Mouse (Mus musculus): ENCODE measurements around the gene Dync2h1.
"Not testable (repeated sequence)": the region's sequence is repeated elsewhere in the genome, so short reads cannot be mapped to it uniquely, and the experiment has no call there.

Dync2h1 gene

DNA sequence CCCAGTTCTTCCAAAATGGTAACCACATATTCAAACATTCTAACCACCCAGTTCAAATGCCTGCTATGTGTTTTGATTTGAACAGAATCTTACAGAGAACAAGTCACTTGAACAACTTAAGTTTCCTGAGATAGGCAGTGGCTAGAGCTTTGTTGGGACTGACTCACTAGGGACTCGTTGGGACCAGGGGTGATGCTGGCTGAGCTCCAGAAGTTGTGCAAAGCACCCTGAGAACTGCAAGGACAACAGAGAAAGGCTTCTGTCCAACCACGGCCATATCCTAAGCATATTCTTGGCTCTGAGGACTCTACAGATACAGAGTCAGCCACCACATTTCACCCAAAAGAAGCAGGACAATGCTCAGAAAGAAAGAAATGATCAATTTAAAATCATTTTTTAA lies 215.1 kb downstream of the Dync2h1 start:
- Histone ChIP-seq H3K27me3 (ENCODE audit: control insufficient read depth, insufficient read depth, low read length, poor library complexity, severe bottlenecking) (no peaks in the 10 kb centered on the region), H3K36me3 (ENCODE audit: control insufficient read depth, insufficient read depth, low read length, poor library complexity, severe bottlenecking) (no peaks in the 10 kb centered on the region)
- no peak for DNase-seq (ENCODE audit: low read depth, low spot score)

DNA sequence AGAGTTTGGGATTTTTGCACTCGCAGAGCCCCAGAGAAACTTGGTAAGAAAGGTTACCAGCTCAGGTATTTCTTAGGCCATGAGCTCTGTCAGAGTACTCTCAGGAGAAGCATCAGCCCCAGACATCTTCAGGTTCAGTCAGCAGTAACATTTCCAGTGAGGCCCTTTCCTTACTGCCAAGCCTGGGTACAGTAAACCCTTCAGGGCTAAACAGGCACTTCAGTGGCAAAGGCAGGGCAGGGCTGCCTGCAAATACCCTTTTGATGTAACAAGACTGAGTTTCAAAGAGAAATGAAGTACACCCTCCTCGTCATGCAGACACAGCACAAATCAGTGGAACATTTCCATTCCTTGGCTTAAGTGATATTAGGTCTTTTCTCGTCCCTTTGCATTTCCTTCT lies 219.2 kb downstream of the Dync2h1 start:
- no peak for DNase-seq (ENCODE audit: low read depth, low spot score)
- H3K36me3 ChIP-seq (ENCODE audit: control insufficient read depth, insufficient read depth, low read length, poor library complexity, severe bottlenecking), result no peaks in the 10 kb centered on the region
- no peaks in the 10 kb centered on the region for H3K27me3 ChIP-seq (ENCODE audit: control insufficient read depth, insufficient read depth, low read length, poor library complexity, severe bottlenecking)

DNA sequence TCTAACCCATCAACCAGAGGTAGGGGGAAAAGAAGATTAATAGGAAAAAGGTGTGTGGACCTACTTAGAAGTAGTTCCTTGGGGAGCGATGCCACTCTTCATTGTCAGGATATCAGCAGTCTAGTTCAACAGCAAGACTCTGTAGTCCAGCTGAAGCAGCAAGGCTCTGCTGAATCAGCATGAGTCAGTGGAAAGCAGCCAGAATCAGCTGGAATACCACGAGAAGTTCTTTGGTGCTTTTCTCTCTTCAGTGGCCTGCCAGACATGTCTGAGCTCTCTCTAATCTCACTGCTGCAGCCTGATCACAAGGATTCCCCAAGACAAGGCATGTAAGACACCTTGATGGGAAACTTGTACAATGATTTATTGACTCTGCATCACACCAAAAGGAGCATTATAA lies 225.9 kb downstream of the Dync2h1 start:
- H3K36me3 ChIP-seq (ENCODE audit: control insufficient read depth, insufficient read depth, low read length, poor library complexity, severe bottlenecking), result no peaks in the 10 kb centered on the region
- DNase-seq (ENCODE audit: low read depth, low spot score), result no peak
- no peaks in the 10 kb centered on the region for H3K27me3 ChIP-seq (ENCODE audit: control insufficient read depth, insufficient read depth, low read length, poor library complexity, severe bottlenecking)

DNA sequence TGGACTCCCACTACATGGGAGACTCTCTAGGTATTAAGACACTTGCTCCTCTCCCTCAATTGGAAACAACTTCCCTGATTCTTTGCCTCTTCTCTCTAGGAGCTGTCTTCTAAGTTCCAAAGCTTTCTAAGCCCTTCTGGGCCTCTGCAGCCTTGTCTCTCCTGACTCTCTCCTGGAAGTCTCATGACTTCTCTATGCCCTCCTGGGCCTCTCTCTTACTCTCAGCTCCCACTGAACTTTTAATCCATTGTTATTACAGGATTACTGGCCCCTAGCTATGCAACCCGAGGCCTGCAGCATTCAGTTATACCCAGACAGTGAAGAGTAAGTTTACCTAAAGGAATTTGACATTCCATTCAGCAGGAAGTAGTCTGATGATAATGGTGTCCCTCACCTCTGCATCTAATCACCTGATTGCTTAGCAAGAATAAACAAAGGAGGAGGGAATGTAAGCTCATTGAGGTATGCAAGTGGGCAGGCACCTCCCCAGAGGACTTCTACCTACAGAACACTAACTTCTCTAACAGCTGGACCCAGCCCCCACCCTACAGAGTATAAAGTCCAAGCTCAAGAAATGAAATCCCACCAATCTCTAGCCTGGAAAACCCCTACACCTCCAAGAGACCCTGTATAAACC lies 256.7 kb downstream of the Dync2h1 start:
- H3K27me3 ChIP-seq (ENCODE audit: control insufficient read depth, insufficient read depth, low read length, poor library complexity, severe bottlenecking), result no peaks in the 10 kb centered on the region
- no peaks in the 10 kb centered on the region for H3K36me3 ChIP-seq (ENCODE audit: control insufficient read depth, insufficient read depth, low read length, poor library complexity, severe bottlenecking)
- DNase-seq (ENCODE audit: low read depth, low spot score), result no peak

DNA sequence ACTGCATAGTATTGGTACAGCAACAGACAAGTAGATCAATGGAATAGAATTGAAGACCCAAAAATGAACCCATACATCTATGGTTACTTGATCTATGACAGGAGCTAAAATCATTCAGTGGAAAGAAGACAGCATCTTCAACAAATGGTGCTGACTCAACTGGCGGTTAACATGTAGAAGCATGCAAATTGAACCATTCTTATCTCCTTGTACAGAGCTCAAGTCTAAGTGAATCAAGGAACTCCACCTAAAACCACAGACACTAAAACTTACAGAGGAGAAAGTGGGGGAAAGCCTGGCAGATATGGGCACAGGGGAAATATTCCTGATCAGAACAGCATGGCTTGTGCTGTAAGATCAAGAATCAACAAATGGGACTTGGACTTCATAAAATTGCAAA lies 270.8 kb downstream of the Dync2h1 start:
- H3K36me3 ChIP-seq (ENCODE audit: control insufficient read depth, insufficient read depth, low read length, poor library complexity, severe bottlenecking), result no peaks in the 10 kb centered on the region
- H3K27me3 ChIP-seq (ENCODE audit: control insufficient read depth, insufficient read depth, low read length, poor library complexity, severe bottlenecking), result no peaks in the 10 kb centered on the region
- no peak for DNase-seq (ENCODE audit: low read depth, low spot score)

DNA sequence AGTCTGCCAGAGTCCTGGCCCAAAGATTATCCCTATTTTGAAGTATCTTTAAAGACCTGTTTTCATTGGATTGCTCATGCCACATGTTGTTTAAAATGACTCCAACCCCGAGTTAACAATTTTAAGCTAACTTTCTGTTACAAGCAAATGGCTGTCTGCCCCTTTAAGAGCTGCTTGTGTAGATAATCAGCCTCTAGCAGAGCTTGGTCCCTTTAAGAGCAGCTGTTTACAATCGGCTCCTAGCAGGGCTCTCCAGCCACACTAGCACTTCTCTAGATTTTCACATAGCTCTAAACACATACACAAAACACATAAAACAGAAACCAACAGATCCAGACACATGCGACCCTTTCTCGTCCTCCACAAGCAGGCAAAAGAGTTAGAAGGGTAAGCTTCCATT lies 273.7 kb downstream of the Dync2h1 start:
- H3K27me3 ChIP-seq (ENCODE audit: control insufficient read depth, insufficient read depth, low read length, poor library complexity, severe bottlenecking); H3K36me3 ChIP-seq (ENCODE audit: control insufficient read depth, insufficient read depth, low read length, poor library complexity, severe bottlenecking); DNase-seq (ENCODE audit: low read depth, low spot score): not testable (repeated sequence)

DNA sequence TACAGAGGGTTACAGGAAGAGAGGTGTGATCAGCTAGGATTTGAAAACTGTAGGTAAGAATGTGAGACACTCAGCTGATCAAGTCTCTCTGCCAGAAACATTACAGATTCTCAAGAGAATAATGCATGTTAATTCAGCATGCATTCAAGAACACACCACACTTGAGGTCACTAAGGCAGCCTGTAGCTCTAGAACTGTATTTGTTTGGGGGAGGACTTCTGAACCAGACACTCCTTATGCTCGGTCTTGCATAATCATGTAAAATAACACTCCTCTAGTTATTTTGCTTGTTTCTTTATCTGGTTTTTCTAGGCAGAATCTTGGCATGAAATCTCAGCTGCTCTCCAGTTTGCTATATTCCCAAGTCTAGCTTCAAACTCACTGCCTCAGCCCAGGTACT lies 282.6 kb downstream of the Dync2h1 start:
- H3K27me3 ChIP-seq (ENCODE audit: control insufficient read depth, insufficient read depth, low read length, poor library complexity, severe bottlenecking), result no peaks in the 10 kb centered on the region
- H3K36me3 ChIP-seq (ENCODE audit: control insufficient read depth, insufficient read depth, low read length, poor library complexity, severe bottlenecking), result no peaks in the 10 kb centered on the region
- DNase-seq (ENCODE audit: low read depth, low spot score), result no peak

DNA sequence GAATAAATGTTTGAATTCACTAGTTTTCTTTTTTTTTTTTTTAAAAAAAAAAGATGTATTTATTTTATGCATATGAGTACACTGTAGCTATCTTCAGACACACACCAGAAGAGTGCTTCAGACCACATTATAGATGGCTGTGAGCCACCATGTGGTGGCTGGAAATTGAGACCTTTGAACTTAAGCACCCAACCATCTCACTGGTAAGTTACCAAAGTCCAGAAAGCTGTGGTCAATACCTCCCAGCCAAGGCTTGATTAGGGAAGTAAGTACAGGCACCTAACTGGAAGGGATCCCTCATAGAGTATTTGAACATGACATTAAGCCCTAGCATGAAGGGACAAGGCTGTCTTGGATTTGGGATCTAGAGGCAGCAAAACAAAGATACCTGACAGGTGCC lies 292.9 kb downstream of the Dync2h1 start:
- Histone ChIP-seq H3K36me3 (ENCODE audit: control insufficient read depth, insufficient read depth, low read length, poor library complexity, severe bottlenecking) (no peaks in the 10 kb centered on the region), H3K27me3 (ENCODE audit: control insufficient read depth, insufficient read depth, low read length, poor library complexity, severe bottlenecking) (no peaks in the 10 kb centered on the region)
- DNase-seq (ENCODE audit: low read depth, low spot score), result no peak

DNA sequence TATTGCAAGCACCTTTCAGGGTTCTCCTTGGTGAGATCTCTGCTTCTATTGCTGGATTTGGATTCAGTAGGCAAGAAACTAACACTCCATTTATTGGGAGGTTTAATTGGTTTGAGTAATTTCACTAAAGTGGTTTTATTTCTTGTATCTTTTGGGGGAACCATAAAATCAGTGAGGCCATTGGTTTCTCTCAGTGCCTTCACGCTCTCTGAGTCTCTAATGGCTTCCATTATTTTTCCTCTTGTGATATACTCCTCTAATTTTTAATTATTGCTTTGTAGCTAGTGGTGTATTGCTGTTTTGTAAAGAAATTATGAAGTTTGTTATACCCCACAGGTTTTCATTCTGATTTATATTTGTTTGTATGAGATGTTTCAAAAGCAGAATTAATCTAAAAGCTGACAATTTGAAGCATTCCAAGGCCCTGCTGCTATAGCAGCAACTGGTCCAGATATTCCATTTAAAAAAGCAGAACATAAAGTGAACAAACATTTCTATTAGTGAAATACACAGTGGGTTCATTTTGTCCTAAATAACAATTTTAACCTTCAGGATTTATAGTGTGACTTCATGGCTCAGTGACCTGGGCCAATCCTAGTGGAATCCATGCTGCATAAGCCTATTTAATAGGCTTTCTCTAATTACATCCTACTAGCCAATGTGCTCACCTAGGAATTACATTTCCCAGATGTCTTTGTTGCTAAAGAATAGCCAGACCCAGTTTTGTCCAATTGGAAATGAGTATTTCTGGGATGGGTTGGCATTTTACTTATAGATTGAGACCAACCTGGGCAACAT lies 302.9 kb downstream of the Dync2h1 start:
- Histone ChIP-seq H3K36me3 (ENCODE audit: control insufficient read depth, insufficient read depth, low read length, poor library complexity, severe bottlenecking) (no peaks in the 10 kb centered on the region), H3K27me3 (ENCODE audit: control insufficient read depth, insufficient read depth, low read length, poor library complexity, severe bottlenecking) (no peaks in the 10 kb centered on the region)

More for the DNA sequence above, 302.9 kb downstream of the Dync2h1 start:
- DNase-seq (ENCODE audit: low read depth, low spot score), result no peak
